Mouse (Mus musculus) kidney, postnatal 36 days (tissue): Measurements from ENCODE around the gene Nfkbib.

Experiments used
- DNase-seq, 2 experiments: peaks; one replicate each; pipeline ENCODE4 v3.0.0; 2021 to 2022; ENCODE audit warnings: mixed read lengths in 2 of 2

Nfkbib gene

GRCm38 (mm10) chr7:28796562-28796975 is 29.3 kb upstream of the Nfkbib start:
- DNase-seq = peak; percentile 87 to 94

- peak in 1 of 2 experiments; percentile 32 for DNase-seq
Measured at GRCm38 (mm10) chr7:28795832-28796231, 28.5 kb upstream of the Nfkbib start.

GRCm38 (mm10) chr7:28794496-28794895 is 27.2 kb upstream of the Nfkbib start:
- no peak for DNase-seq

GRCm38 (mm10) chr7:28793834-28794233 is 26.5 kb upstream of the Nfkbib start:
- peak; percentile 62 to 72 for DNase-seq

- DNase-seq = no peak
Measured at GRCm38 (mm10) chr7:28792391-28793185, 25.3 kb upstream of the Nfkbib start.

- DNase-seq = no peak
Measured at GRCm38 (mm10) chr7:28791706-28792105, 24.4 kb upstream of the Nfkbib start.

GRCm38 (mm10) chr7:28790066-28790806 is 22.9 kb upstream of the Nfkbib start:
- peak; percentile 47 to 53 for DNase-seq

- DNase-seq = no peak
Measured at GRCm38 (mm10) chr7:28789235-28789634, 21.9 kb upstream of the Nfkbib start.

- peak in 1 of 2 experiments; percentile 19 for DNase-seq
Measured at GRCm38 (mm10) chr7:28788307-28789195, 21.2 kb upstream of the Nfkbib start, which contains the start of gene Rinl. Gene Rinl, plus strand, starts transcription at chr7:28788969.

GRCm38 (mm10) chr7:28787884-28788283 is 20.6 kb upstream of the Nfkbib start:
- DNase-seq = no peak

- DNase-seq = no peak
Measured at GRCm38 (mm10) chr7:28785161-28785560, 17.8 kb upstream of the Nfkbib start.

GRCm38 (mm10) chr7:28781261-28781663 is 13.9 kb upstream of the Nfkbib start:
- DNase-seq = no peak

- peak in 1 of 2 experiments; percentile 38 for DNase-seq
Measured at GRCm38 (mm10) chr7:28780857-28781256, 13.5 kb upstream of the Nfkbib start.

GRCm38 (mm10) chr7:28780067-28780658 is 12.9 kb upstream of the Nfkbib start:
- peak; percentile 83 to 94 for DNase-seq

GRCm38 (mm10) chr7:28778825-28779224 is 11.5 kb upstream of the Nfkbib start:
- DNase-seq = no peak

- DNase-seq = no peak
Measured at GRCm38 (mm10) chr7:28775129-28775528, 7.8 kb upstream of the Nfkbib start.

- no peak for DNase-seq
Measured at GRCm38 (mm10) chr7:28774164-28774563, 6.9 kb upstream of the Nfkbib start.

- DNase-seq = no peak
Measured at GRCm38 (mm10) chr7:28773163-28773562, 5.9 kb upstream of the Nfkbib start.

GRCm38 (mm10) chr7:28771867-28772266 is 4.6 kb upstream of the Nfkbib start:
- DNase-seq = peak; percentile 27 to 58

GRCm38 (mm10) chr7:28770309-28770708 is 3.0 kb upstream of the Nfkbib start:
- DNase-seq = no peak

- DNase-seq = no peak
Measured at GRCm38 (mm10) chr7:28769414-28769958, 2.2 kb upstream of the Nfkbib start.

- no peak for DNase-seq
Measured at GRCm38 (mm10) chr7:28766910-28767309, 402 bp downstream of the Nfkbib start.
